Mouse (Mus musculus): ENCODE measurements around the gene Rftn2.

Rftn2 gene

DNA sequence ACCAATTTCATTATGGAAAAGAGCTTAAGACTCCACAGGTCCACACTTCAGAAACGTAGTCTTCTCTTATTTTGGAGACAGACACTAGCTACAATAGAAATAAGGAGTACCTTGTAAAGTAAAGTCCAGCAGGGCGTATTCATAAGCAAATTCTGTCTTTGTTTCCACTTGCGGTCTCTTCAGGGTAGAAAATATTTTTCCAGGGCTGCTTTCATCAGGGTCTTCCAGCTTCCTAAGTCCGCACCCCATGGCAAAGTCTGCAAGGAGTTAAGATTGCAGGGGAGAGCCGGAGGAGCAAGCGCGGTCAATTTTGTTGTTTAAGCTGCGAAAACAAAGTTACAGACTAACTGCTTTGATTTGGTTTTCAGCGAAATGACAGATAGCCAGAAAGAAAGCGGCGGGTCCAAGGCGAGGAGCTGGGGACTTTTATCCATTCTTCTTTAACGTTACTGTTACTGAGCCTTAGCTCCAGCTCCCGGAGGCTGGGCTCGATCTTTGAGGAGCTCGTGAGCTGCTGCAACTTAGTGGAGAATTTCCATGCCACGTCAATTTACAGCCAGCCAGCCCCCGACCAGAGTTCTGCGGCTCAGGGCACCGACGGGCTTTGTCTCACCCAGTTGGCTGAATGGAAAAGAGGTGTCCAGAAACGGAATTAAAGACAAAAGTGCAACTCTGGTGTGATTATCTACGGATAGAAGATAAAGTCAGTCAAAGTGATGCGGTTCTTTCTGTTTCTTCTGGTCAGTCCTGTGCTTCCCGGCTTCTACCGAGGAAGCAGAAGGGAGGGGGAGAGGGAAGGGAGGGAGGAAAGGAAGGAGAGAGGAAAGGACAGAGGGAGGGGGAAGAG is at the start of gene Rftn2:
Rftn2 (minus strand) TSS at position 772 of the 847 bp plus-strand sequence.
- in situ Hi-C loops (cut with MboI; ENCODE audit: low pct_unique_long_range_greater_than_20kb in 1 of 2, low sequenced_read_pairs in 2 of 2, unreplicated experiment in 1 of 2) = no loop called here

DNA sequence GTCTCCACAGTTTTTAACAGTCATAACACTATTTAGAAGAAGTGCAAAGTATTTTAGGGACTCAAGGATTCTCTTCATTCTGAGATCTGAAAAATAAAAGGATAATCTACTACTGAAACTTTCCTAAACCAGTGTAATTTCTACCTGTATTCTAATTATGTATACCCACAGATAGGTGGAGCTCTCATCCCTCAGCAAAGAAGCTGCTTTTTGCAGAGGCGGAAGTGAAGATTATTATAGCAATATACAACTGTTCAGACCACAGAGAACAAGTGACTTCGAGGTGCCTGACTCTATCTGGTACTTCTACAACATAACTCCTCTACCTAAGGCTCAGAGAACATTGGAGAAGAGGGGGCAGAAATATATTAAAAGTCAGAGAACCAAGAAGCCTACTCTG is 38.9 kb upstream of the Rftn2 start:
- in situ Hi-C loops (cut with MboI; ENCODE audit: low pct_unique_long_range_greater_than_20kb in 1 of 2, low sequenced_read_pairs in 2 of 2, unreplicated experiment in 1 of 2) = no loop called here

DNA sequence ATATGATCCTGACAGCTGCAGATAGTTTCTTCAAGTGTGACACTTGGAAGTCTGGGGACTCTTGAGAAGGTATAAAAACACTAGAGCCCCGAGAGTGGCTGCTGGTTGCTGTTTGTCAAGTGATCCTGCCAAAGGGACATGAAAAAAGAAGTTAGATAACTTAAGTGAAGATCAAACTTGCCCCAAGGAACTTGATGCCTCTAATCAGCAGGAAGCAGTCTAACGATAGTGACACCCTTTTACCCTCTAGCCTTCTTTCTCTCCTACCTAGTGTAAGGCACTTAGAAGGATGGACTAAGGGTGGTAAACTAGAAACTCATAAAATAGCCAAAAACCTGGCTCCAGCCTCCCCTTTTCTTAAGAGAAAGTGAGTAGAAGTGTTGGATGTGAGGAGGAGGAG is 37.8 kb upstream of the Rftn2 start:
- in situ Hi-C loops (cut with MboI; ENCODE audit: low pct_unique_long_range_greater_than_20kb in 1 of 2, low sequenced_read_pairs in 2 of 2, unreplicated experiment in 1 of 2) = no loop called here

DNA sequence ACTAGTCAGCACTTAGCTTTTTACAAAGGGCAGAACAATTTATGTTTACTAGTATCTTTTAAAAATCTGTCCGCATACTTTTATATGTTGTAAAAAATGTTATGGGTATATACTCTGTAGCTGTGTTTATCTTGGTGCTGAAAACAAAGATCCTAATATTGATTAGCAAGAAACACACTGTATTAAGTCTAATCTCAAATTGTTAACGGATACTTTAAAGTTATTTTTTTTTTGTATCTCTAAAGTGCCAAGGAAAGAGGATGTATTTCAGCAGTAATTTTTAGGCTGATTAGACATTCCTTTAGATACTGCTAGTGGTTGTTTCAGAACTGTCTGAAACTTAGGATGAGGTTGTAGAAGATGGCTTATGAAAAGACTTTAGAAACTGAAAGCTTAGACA is 19.8 kb upstream of the Rftn2 start:
- in situ Hi-C loops (cut with MboI; ENCODE audit: low pct_unique_long_range_greater_than_20kb in 1 of 2, low sequenced_read_pairs in 2 of 2, unreplicated experiment in 1 of 2) = no loop called here

DNA sequence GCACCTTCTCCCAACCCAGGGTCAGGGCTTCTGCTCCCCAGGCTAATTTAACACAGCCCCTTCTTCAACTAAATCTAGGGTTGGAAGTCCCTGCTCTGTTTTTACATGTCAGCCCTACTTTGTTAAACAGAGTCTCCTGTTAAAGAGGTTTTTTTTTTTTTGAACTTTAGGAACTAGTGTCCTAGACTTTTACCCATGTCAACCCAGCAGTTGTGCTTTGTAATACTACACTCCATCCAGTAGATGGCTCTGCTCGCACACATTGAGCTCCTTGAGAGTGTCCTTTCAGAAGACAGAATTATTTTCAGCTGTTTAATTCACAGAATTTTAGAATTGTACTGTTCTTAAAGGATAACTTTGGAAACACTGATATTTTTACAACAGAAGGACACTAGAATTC is 12.7 kb upstream of the Rftn2 start:
- in situ Hi-C loops (cut with MboI; ENCODE audit: low pct_unique_long_range_greater_than_20kb in 1 of 2, low sequenced_read_pairs in 2 of 2, unreplicated experiment in 1 of 2) = loop anchor here in 1 of 2 experiments (5.0 kb wide), 1 partner anchor 47 kb away; no protein-coding TSS in a partner anchor

DNA sequence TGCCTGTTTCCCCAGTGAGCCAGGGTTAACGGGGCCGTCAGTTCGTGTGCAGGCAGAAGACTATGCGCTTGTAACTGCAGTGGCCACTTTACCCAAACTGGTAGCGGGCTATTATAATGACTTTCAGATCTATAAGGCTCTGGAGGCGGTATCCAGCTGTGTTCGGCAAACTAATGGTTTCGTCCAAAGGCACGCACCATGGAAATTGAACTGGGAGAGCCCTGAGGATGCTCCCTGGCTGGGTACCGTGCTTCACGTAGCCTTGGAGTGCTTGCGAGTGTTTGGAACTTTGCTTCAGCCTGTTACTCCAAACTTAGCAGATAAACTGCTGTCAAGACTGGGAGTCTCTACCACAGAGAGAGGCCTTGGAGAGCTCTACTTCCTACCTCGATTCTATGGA is 11.9 kb upstream of the Rftn2 start:
- in situ Hi-C loops (cut with MboI; ENCODE audit: low pct_unique_long_range_greater_than_20kb in 1 of 2, low sequenced_read_pairs in 2 of 2, unreplicated experiment in 1 of 2) = loop anchor here in 1 of 2 experiments (5.0 kb wide), 1 partner anchor 46 kb away; no protein-coding TSS in a partner anchor

DNA sequence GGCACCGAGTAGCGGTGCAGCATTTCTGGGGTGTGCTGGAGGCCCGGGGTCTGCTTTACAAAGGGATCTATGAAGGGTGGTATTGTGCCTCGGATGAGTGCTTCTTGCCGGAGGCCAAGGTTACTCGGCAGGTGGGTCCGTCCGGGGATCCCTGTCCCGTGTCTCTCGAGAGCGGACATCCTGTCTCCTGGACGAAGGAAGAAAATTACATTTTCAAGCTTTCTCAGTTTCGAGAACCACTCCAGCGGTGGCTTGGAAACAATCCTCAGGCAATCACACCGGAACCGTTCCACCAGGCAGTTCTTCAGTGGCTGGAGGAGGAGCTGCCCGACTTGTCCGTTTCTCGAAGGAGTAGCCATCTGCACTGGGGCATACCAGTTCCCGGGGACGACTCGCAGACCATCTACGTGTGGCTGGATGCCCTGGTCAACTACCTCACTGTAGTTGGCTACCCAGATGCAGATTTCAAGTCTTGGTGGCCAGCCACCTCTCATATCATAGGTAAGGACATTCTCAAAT is 11.1 kb upstream of the Rftn2 start:
- in situ Hi-C loops (cut with MboI; ENCODE audit: low pct_unique_long_range_greater_than_20kb in 1 of 2, low sequenced_read_pairs in 2 of 2, unreplicated experiment in 1 of 2) = loop anchor here in 1 of 2 experiments (5.0 kb wide), 1 partner anchor 45 kb away; no protein-coding TSS in a partner anchor

DNA sequence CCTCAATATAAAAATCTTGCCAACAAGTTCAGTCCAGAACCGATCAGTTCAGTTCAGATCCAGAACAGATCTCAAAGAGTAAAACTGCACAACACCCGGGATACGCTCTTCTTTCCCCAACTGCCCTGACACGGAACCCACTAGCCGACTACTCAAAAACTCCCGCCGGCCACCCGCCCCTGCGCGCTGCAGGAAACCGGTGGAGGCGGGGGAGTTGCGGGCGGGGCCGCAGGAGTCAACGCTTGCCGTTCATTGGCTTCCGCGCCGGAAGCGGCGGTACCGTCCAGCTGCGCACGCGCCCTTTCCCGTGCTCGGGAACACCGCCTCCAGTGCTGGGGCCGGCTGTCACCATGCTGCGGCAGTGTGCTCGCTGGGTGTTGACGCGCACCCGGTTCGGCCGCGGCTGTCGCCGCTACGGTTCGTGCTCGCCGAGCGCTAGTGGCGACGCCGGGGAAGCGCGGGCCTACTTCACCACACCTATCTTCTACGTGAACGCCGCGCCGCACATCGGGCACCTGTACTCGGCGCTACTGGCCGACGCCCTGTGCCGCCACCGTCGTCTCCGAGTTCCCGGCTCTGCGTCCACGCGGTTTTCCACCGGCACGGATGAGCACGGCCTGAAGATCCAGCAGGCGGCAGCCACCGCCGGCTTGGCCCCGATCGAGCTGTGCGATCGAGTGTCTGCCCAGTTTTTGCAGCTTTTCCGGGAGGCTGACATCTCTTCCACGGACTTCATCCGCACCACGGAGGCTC is 10.5 kb upstream of the Rftn2 start, which contains the start of gene Mars2:
Mars2 (plus strand) TSS at position 288 of the 753 bp plus-strand sequence.
- in situ Hi-C loops (cut with MboI; ENCODE audit: low pct_unique_long_range_greater_than_20kb in 1 of 2, low sequenced_read_pairs in 2 of 2, unreplicated experiment in 1 of 2) = loop anchor here in 1 of 2 experiments (5.0 kb wide), 1 partner anchor 45 kb away; no protein-coding TSS in a partner anchor

DNA sequence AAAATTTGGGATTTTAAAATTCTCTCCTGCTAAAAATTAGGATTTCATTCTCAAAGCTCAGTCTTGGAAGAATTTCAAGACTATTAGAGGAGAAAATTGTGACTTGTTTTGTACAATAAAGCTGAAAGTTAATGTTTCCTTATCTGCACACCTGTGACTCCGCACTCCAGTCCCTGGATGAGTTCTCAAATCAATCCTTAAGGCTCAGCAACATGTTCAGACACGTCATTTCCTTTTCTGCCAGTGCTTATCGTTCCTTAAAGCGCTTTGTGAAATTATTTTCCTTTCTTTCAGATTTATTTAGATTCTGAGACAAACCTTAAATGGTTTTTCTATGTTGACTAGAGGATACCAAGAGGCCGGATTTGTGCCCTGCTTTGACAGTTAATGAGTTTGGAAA is 9.9 kb upstream of the Rftn2 start:
- in situ Hi-C loops (cut with MboI; ENCODE audit: low pct_unique_long_range_greater_than_20kb in 1 of 2, low sequenced_read_pairs in 2 of 2, unreplicated experiment in 1 of 2) = loop anchor here in 1 of 2 experiments (5.0 kb wide), 1 partner anchor 44 kb away; no protein-coding TSS in a partner anchor

DNA sequence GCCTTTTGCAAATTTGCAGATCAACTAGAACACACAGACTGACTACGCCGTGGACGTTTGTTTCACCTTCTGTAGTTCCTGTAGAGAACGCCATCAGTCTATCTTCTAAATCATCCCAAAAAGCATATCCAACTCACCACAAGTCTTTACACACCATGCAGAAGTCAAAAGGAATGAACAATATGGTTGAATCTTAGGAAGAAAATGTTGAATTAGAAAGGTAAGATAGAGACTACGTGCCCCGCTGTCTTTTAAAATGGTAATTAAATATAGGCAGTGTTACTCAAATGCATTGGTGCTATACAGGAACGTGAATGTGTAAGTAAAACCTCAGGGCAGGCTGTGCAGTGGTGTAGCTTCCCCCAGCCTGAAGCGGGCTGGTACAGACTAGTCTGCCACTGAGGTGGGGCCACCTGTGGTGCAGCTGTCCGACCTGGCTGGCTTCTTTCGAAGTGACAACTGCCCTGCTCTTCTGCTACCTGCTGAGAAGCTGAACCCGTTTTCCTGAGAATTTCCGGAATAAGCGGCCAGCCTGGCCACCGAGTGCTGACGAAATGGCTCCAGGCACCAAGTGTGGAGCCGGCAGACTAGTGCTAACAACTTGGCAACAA is 8.4 kb upstream of the Rftn2 start:
- in situ Hi-C loops (cut with MboI; ENCODE audit: low pct_unique_long_range_greater_than_20kb in 1 of 2, low sequenced_read_pairs in 2 of 2, unreplicated experiment in 1 of 2) = loop anchor here in 1 of 2 experiments (5.0 kb wide), 1 partner anchor 43 kb away; no protein-coding TSS in a partner anchor

DNA sequence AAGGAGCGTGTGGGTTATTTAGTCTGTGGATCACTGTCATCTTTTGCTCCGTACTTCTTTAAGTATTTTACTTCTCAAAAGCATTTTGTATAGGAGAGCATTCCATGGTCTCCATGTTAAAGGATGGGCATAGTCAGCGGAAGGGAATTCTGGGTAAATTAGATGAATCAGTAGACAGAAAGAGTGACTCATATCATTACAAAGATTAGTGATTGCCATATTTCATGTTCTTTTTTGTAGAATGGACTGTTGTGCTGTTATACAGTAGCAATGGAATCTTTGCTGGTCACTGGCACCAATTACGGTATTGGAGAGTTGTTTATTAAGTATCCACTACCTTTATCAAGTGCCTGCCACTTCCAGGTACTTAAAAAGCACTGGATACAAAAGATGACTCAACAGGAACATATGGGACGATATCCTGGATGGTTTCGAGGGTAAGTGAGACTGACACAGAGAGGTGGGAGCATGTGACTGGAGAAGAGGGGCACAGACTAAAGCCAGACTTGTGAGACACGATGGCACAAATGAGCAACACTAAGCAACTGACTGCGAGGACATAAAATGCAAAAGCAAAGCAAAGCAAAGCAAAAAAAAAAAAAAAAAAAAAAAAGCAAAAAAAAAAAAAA is 1.8 kb upstream of the Rftn2 start:
- in situ Hi-C loops (cut with MboI; ENCODE audit: low pct_unique_long_range_greater_than_20kb in 1 of 2, low sequenced_read_pairs in 2 of 2, unreplicated experiment in 1 of 2) = no loop called here

DNA sequence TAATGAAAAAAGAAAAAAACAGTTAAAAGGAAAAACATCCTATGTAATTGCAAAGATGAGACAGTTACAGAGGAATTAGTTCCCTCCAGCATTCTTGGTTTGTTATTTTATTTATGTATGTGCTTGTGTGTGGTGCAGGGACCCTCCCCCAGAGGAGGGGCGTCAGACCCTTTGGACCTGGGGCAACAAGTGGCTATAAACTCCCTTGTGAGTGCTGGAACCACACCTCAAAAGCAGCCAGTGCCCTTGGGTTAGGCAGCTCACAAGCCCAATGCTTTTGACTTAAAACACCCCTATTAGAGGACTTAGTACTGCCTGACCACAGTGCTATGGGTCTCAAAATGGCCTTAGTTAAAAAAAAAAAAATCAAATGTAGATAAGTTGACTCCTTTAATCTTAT is 794 bp upstream of the Rftn2 start:
- in situ Hi-C loops (cut with MboI; ENCODE audit: low pct_unique_long_range_greater_than_20kb in 1 of 2, low sequenced_read_pairs in 2 of 2, unreplicated experiment in 1 of 2) = no loop called here

DNA sequence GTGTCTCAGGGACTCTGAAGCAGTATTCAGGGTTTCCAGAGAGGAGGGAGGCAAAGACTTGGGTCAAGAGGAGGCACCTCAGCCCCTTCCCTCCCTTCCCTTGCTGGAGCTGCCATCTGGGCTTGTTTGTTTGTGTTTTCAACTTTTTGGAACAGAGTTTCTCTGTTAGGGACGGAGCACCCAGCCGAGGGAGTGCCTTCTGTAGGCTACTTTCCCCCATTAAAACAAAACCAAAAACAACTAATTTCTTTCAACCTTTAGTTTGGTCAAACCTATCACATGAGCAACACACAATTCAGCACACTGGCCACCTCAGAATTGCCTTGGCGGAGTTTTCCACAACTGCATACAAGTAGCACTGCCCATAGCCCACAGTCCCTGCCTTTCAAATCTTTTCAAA is 1.2 kb downstream of the Rftn2 start:
- in situ Hi-C loops (cut with MboI; ENCODE audit: low pct_unique_long_range_greater_than_20kb in 1 of 2, low sequenced_read_pairs in 2 of 2, unreplicated experiment in 1 of 2) = no loop called here

DNA sequence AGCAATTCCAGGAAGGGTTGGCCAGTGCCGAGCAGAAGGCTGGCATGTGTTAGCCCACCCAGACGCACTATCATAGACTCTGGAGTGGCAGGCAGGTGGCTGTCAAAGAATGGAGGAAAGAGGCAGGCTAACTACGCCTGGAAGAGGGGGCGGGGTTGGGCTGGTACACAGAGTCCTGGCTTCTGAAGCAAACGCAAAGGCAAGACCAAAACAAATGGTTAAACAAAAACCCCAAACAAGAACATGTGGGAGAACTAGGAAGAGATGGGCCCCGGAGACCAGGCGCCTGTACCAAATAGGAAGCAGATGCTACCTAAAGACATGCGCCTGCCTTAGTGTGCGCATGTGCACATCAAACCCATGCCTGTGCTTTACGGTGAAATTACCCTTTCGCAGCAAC is 2.5 kb downstream of the Rftn2 start:
- in situ Hi-C loops (cut with MboI; ENCODE audit: low pct_unique_long_range_greater_than_20kb in 1 of 2, low sequenced_read_pairs in 2 of 2, unreplicated experiment in 1 of 2) = no loop called here

DNA sequence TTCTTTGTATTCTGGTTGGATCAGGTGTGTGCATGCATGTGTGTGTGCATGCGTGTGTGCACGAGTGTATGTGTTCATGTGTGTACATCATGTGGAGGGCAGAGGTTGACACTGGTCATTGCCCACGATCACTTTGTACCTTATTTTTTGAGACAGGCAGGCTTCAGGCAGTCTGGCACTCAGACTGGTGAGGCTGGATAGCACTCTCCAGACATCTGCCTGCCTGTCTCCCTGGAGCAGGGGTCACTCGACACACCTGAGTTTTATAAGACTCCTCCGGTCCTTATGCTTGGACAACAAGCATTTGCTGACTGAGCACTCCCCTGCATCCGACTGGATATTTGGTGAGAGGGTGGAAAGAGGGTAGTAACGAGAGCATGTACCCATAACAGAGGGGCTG is 3.6 kb downstream of the Rftn2 start:
- in situ Hi-C loops (cut with MboI; ENCODE audit: low pct_unique_long_range_greater_than_20kb in 1 of 2, low sequenced_read_pairs in 2 of 2, unreplicated experiment in 1 of 2) = no loop called here

DNA sequence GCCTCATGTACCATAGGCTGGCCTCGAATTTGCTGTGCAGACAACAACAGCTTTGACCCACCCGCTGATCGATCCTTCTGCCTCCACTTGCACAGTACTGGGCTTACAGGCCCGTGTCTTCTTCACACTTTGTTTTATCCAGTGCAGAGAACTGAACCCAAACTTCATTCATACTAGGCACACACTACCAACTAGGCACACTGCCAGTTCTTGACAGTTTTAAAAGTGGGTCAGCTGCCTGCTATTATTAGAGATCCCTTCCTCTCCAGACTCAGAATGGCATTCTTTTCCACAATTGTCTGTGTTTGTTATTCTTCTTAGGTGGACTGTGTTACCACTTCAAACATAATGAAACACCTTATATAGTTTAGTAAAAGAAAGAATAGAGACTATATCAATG is 5.2 kb downstream of the Rftn2 start:
- in situ Hi-C loops (cut with MboI; ENCODE audit: low pct_unique_long_range_greater_than_20kb in 1 of 2, low sequenced_read_pairs in 2 of 2, unreplicated experiment in 1 of 2) = no loop called here

DNA sequence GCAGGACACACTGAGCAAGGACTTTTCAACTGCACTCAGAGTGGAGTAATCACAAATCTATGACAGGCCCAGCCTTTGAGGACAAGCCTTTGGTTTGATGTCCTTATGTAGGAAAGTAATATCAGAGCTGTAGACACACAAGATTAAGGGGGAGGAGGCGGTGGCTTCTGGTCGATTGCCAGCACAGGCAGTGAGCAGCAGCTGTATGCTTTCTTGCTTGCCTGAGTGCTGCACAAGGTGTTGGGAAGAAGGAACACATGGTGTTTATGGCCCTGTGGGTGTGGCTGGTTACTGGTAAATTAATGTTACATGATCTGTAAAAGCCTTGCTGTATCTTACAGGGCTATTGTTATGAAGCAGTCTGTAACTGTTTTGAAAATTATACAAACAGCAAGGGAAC is 9.4 kb downstream of the Rftn2 start:
- in situ Hi-C loops (cut with MboI; ENCODE audit: low pct_unique_long_range_greater_than_20kb in 1 of 2, low sequenced_read_pairs in 2 of 2, unreplicated experiment in 1 of 2) = no loop called here

DNA sequence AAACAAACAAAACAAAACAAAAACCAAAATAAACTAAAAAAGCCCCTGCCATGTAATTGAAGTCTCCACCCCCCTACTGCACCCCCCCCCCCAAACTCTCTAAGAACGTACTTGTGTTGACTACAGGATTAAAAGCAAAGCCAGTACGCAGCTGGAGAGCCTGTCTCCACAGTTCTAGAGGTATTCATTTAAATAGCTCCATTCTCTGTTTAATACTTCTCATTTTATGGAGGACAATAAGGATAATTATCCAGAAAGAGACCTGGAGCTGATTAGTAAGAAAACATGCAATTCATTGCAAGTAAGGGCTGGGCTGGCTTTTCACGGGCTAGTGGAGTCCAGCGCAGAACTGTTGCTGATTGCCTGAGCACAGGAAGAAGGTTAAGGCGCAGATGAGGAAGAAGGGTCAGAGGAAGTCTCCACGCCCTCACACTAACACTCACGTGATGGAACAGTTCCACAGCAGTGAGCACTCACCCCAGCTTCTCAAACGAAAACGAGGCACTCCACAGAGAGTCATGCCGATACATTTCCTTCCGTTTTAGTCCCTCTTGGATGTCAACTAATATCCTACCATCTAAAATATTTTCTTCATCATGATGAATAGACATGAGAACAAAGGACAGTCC is 11.3 kb downstream of the Rftn2 start:
- in situ Hi-C loops (cut with MboI; ENCODE audit: low pct_unique_long_range_greater_than_20kb in 1 of 2, low sequenced_read_pairs in 2 of 2, unreplicated experiment in 1 of 2) = no loop called here
